Mouse (Mus musculus): ENCODE results near the gene Gm11273. TPM values are rescaled to one million over a fixed set of nuclear protein-coding genes. Genes with fewer than 3 reads are reported as not detected.

Gene Gm11273
- polyA plus RNA-seq (2014; fragmentation: Illumina TruSeq; extraction: RNeasy Lipid Tissue Mini Kit (QIAGEN cat#74804); ENCODE audit: low read depth, low replicate concordance): not detected

GRCm38 (mm10) chr13:21501182-21501581 is at the start of gene Gm11273:
Gm11273 (minus strand) TSS chr13:21501418.

GRCm38 (mm10) chr13:21542708-21543107 is 41.5 kb upstream of the Gm11273 start, which contains the start of gene Olfr1366:
Olfr1366 (minus strand) TSS chr13:21542808.

GRCm38 (mm10) chr13:21530781-21531201 is 29.6 kb upstream of the Gm11273 start, which contains the start of gene Zkscan8:
Zkscan8 (minus strand) TSS chr13:21531120.

GRCm38 (mm10) chr13:21495080-21495479 is 6.1 kb downstream of the Gm11273 start, which contains the start of gene AK157302:
AK157302 (plus strand) TSS chr13:21495223.

GRCm38 (mm10) chr13:21478759-21479670 is 22.2 kb downstream of the Gm11273 start, which contains the start of the genes Zkscan4 and Gm10065:
Zkscan4 (plus strand) TSS chr13:21478907.
Gm10065 (minus strand) TSS chr13:21479441.

GRCm38 (mm10) chr13:21468061-21469019 is 32.9 kb downstream of the Gm11273 start, which contains the start of gene Nkapl:
Nkapl (minus strand) TSS chr13:21468509.

GRCm38 (mm10) chr13:21453449-21453848 is 47.8 kb downstream of the Gm11273 start, which contains the start of gene Zscan26:
Zscan26 (minus strand) TSS chr13:21453730.

Other genes starting within 250 kb of the Gm11273 start
- 2.4 TPM for gene Gpx5, start 208.7 kb downstream of the Gm11273 start, polyA plus RNA-seq (2014; fragmentation: Illumina TruSeq; extraction: RNeasy Lipid Tissue Mini Kit (QIAGEN cat#74804); ENCODE audit: low read depth, low replicate concordance)
- gene Gpx6, start 189.3 kb downstream of the Gm11273 start, polyA plus RNA-seq (2014; fragmentation: Illumina TruSeq; extraction: RNeasy Lipid Tissue Mini Kit (QIAGEN cat#74804); ENCODE audit: low read depth, low replicate concordance): not detected
- gene Olfr1367, start 154.5 kb downstream of the Gm11273 start, polyA plus RNA-seq (2014; fragmentation: Illumina TruSeq; extraction: RNeasy Lipid Tissue Mini Kit (QIAGEN cat#74804); ENCODE audit: low read depth, low replicate concordance): not detected
- 17.1 TPM for gene Zscan12, start 138.6 kb downstream of the Gm11273 start, polyA plus RNA-seq (2014; fragmentation: Illumina TruSeq; extraction: RNeasy Lipid Tissue Mini Kit (QIAGEN cat#74804); ENCODE audit: low read depth, low replicate concordance)
- gene Zkscan3, start 98.7 kb downstream of the Gm11273 start, polyA plus RNA-seq (2014; fragmentation: Illumina TruSeq; extraction: RNeasy Lipid Tissue Mini Kit (QIAGEN cat#74804); ENCODE audit: low read depth, low replicate concordance): 88.2 TPM
- gene Pgbd1, start 60.4 kb downstream of the Gm11273 start, polyA plus RNA-seq (2014; fragmentation: Illumina TruSeq; extraction: RNeasy Lipid Tissue Mini Kit (QIAGEN cat#74804); ENCODE audit: low read depth, low replicate concordance): 4.0 TPM
- 95.7 TPM for gene Zscan26, start 47.7 kb downstream of the Gm11273 start, polyA plus RNA-seq (2014; fragmentation: Illumina TruSeq; extraction: RNeasy Lipid Tissue Mini Kit (QIAGEN cat#74804); ENCODE audit: low read depth, low replicate concordance)
- gene Nkapl, start 32.9 kb downstream of the Gm11273 start, polyA plus RNA-seq (2014; fragmentation: Illumina TruSeq; extraction: RNeasy Lipid Tissue Mini Kit (QIAGEN cat#74804); ENCODE audit: low read depth, low replicate concordance): 2.3 TPM
- gene Zkscan4, start 22.5 kb downstream of the Gm11273 start, polyA plus RNA-seq (2014; fragmentation: Illumina TruSeq; extraction: RNeasy Lipid Tissue Mini Kit (QIAGEN cat#74804); ENCODE audit: low read depth, low replicate concordance): 1.8 TPM
- gene Gm10065, start 22.0 kb downstream of the Gm11273 start, polyA plus RNA-seq (2014; fragmentation: Illumina TruSeq; extraction: RNeasy Lipid Tissue Mini Kit (QIAGEN cat#74804); ENCODE audit: low read depth, low replicate concordance): not detected
- gene AK157302, start 6.2 kb downstream of the Gm11273 start, polyA plus RNA-seq (2014; fragmentation: Illumina TruSeq; extraction: RNeasy Lipid Tissue Mini Kit (QIAGEN cat#74804); ENCODE audit: low read depth, low replicate concordance): 5.3 TPM
- gene Zkscan8, start 29.7 kb upstream of the Gm11273 start, polyA plus RNA-seq (2014; fragmentation: Illumina TruSeq; extraction: RNeasy Lipid Tissue Mini Kit (QIAGEN cat#74804); ENCODE audit: low read depth, low replicate concordance): 41.5 TPM
- not detected for gene Olfr1366, start 41.4 kb upstream of the Gm11273 start, polyA plus RNA-seq (2014; fragmentation: Illumina TruSeq; extraction: RNeasy Lipid Tissue Mini Kit (QIAGEN cat#74804); ENCODE audit: low read depth, low replicate concordance)
- not detected for gene Olfr1535, start 58.5 kb upstream of the Gm11273 start, polyA plus RNA-seq (2014; fragmentation: Illumina TruSeq; extraction: RNeasy Lipid Tissue Mini Kit (QIAGEN cat#74804); ENCODE audit: low read depth, low replicate concordance)
- not detected for gene Olfr1364, start 80.3 kb upstream of the Gm11273 start, polyA plus RNA-seq (2014; fragmentation: Illumina TruSeq; extraction: RNeasy Lipid Tissue Mini Kit (QIAGEN cat#74804); ENCODE audit: low read depth, low replicate concordance)
- gene Olfr1362, start 112.6 kb upstream of the Gm11273 start, polyA plus RNA-seq (2014; fragmentation: Illumina TruSeq; extraction: RNeasy Lipid Tissue Mini Kit (QIAGEN cat#74804); ENCODE audit: low read depth, low replicate concordance): not detected
- gene Olfr11, start 141.1 kb upstream of the Gm11273 start, polyA plus RNA-seq (2014; fragmentation: Illumina TruSeq; extraction: RNeasy Lipid Tissue Mini Kit (QIAGEN cat#74804); ENCODE audit: low read depth, low replicate concordance): not detected
- not detected for gene Olfr1361, start 162.0 kb upstream of the Gm11273 start, polyA plus RNA-seq (2014; fragmentation: Illumina TruSeq; extraction: RNeasy Lipid Tissue Mini Kit (QIAGEN cat#74804); ENCODE audit: low read depth, low replicate concordance)
- not detected for gene Olfr1360, start 176.0 kb upstream of the Gm11273 start, polyA plus RNA-seq (2014; fragmentation: Illumina TruSeq; extraction: RNeasy Lipid Tissue Mini Kit (QIAGEN cat#74804); ENCODE audit: low read depth, low replicate concordance)
- gene Olfr1359, start 196.7 kb upstream of the Gm11273 start, polyA plus RNA-seq (2014; fragmentation: Illumina TruSeq; extraction: RNeasy Lipid Tissue Mini Kit (QIAGEN cat#74804); ENCODE audit: low read depth, low replicate concordance): not detected
- not detected for gene Hist1h2bl, start 214.7 kb upstream of the Gm11273 start, polyA plus RNA-seq (2014; fragmentation: Illumina TruSeq; extraction: RNeasy Lipid Tissue Mini Kit (QIAGEN cat#74804); ENCODE audit: low read depth, low replicate concordance)
- gene Hist1h2ai, start 215.0 kb upstream of the Gm11273 start, polyA plus RNA-seq (2014; fragmentation: Illumina TruSeq; extraction: RNeasy Lipid Tissue Mini Kit (QIAGEN cat#74804); ENCODE audit: low read depth, low replicate concordance): not detected
- not detected for gene Hist1h3h, start 216.2 kb upstream of the Gm11273 start, polyA plus RNA-seq (2014; fragmentation: Illumina TruSeq; extraction: RNeasy Lipid Tissue Mini Kit (QIAGEN cat#74804); ENCODE audit: low read depth, low replicate concordance)
- not detected for gene Hist1h2bm, start 220.6 kb upstream of the Gm11273 start, polyA plus RNA-seq (2014; fragmentation: Illumina TruSeq; extraction: RNeasy Lipid Tissue Mini Kit (QIAGEN cat#74804); ENCODE audit: low read depth, low replicate concordance)
- gene Hist1h4j, start 233.6 kb upstream of the Gm11273 start, polyA plus RNA-seq (2014; fragmentation: Illumina TruSeq; extraction: RNeasy Lipid Tissue Mini Kit (QIAGEN cat#74804); ENCODE audit: low read depth, low replicate concordance): not detected
- gene Hist1h4k, start 249.1 kb upstream of the Gm11273 start, polyA plus RNA-seq (2014; fragmentation: Illumina TruSeq; extraction: RNeasy Lipid Tissue Mini Kit (QIAGEN cat#74804); ENCODE audit: low read depth, low replicate concordance): not detected